Mouse (Mus musculus) forebrain, embryonic 10.5 days (tissue): Measurements from ENCODE around the gene Lrrc46. TPM values are rescaled to one million over a fixed set of nuclear protein-coding genes. Genes with fewer than 3 reads are reported as not detected.

Experiments used
- DNase-seq: peaks from one replicate; pipeline ENCODE4 v3.0.0-alpha.2; 2017; ENCODE audit warnings: low spot score; ENCODE audit errors: extremely low spot score
- H3K27ac ChIP-seq: fragments of 300-500 bp; sonication (generic); 2 replicates; pipeline ENCODE4 v1.5.1; 2016; ENCODE audit warnings: mild to moderate bottlenecking
- H3K27me3 ChIP-seq: fragments of 300-500 bp; sonication (generic); 2 replicates; pipeline ENCODE4 v1.6.1; 2016; ENCODE audit warnings: mild to moderate bottlenecking; ENCODE audit not compliant: poor library complexity, severe bottlenecking
- H3K36me3 ChIP-seq: fragments of 300-500 bp; sonication (generic); replicated peaks from 2 replicates; pipeline ENCODE4 v1.6.1; 2016; ENCODE audit warnings: mild to moderate bottlenecking, moderate library complexity
- H3K4me1 ChIP-seq: fragments of 300-500 bp; sonication (generic); 2 replicates; pipeline ENCODE4 v1.6.1; 2016
- H3K4me3 ChIP-seq: fragments of 300-500 bp; sonication (generic); 2 replicates; pipeline ENCODE4 v1.5.1; 2016; ENCODE audit warnings: mild to moderate bottlenecking, moderate library complexity
- H3K9me3 ChIP-seq: fragments of 300-500 bp; sonication (generic); 2 replicates; pipeline ENCODE4 v1.6.1; 2016; ENCODE audit warnings: mild to moderate bottlenecking, moderate library complexity
- WGBS: fragments of 180-500 bp; shearing (Covaris S2); methylation state at CpG from one replicate; pipeline ENCODE4 v1.1.7; 2016; 5-methylcytosine and 5-hydroxymethylcytosine counted together
- microRNA-seq: library from miRNA; unstranded; fragments of <30 nt; microRNA quantifications from one replicate; pipeline ENCODE4, GENCODE M21; 2017
- polyA plus RNA-seq: library from polyadenylated mRNA; unstranded; fragments of >200 nt; fragmentation: Nextera tagmentation; extraction: Ambion mirVana; gene quantifications from 2 replicates; pipeline ENCODE4 v1.2.1, GENCODE M21; 2016

The Lrrc46 gene
- polyA plus RNA-seq, 1 experiment from 2014 or later = 2.6 TPM

GRCm38 (mm10) chr11:96995031-96995430, 46.2 kb downstream of the Lrrc46 start:
- Histone ChIP-seq H3K27ac (0 out of 2 replicates have a peak overlapping the region, but pooled peaks have one; percentile 42), H3K9me3 (no peaks in the 10 kb centered on the region), H3K27me3 (peaks cover 87% of the 10 kb centered on the region), H3K36me3 (no peaks in the 10 kb centered on the region), H3K4me1 (peaks cover 67% of the 10 kb centered on the region), H3K4me3 (0 out of 2 replicates have a peak overlapping the region, but pooled peaks have one; percentile 1)
- WGBS = 15% methylated on average over 5 of the region's 5 CpGs
- no peak for DNase-seq

DNA sequence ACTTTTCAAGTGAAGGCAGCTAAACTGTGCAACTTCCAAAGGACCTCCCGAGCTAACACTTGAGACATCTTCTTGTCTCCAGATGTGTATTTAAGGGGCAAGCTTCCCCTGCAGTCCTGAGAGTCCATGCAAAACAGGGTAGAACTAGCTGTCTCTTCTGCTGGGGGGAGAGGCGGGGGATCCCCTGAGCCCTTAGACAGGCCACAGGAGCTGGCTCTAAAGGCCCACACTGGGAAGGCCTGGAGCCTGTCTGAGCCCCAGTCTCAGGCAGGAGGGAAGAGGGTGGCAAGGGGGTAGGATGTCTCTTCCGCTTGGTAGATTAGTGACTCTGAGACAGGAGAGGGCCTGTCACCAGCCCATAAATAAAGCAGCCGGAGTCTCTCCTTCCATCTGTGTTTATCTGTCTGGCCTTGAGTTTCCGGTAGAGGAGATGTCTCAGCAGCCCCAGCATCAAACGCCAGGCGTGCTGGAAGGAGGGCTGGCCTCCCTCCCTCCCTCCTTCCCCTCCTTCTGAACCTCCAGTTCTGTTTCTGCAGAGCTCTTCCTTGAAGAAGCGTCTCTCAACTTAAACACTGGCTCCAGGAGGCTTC, 48.4 kb downstream of the Lrrc46 start:
- Histone ChIP-seq H3K4me1 (peaks cover 68% of the 10 kb centered on the region), H3K27me3 (peaks cover 87% of the 10 kb centered on the region), H3K4me3 (no peak overlapping the region), H3K9me3 (no peaks in the 10 kb centered on the region), H3K27ac (peak overlapping the region; percentile 8; the same call in 1 of the 2 replicates), H3K36me3 (no peaks in the 10 kb centered on the region)
- WGBS = 58% methylated on average over 8 of the region's 8 CpGs
- no peak for DNase-seq

DNA sequence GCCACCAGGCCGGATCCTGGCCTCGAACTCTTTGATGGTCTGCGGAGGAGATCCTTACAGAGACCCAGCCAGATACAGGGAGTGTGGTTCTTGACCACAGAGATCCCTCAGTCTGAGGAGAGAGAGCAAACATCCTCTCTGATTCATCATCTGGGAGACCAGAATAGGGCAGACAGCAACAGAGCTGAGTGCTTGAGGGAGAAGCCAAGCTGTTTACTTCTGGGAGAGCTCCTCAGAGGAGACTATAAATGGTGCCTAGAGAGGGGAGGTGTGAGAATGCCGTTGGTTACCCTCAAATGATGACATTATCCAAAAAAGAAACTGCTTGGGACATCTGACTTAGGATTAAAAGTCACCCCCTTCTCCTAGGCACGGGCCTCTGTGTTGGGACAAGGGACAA, 49.7 kb downstream of the Lrrc46 start:
- no peak for DNase-seq
- 87% methylated on average over 5 of the region's 5 CpGs for whole genome bisulfite sequencing
- no peaks in the 10 kb centered on the region for H3K9me3 ChIP-seq
- H3K4me3 ChIP-seq = no peak overlapping the region
- H3K27me3 ChIP-seq = peaks cover 87% of the 10 kb centered on the region
- no peak overlapping the region for H3K27ac ChIP-seq
- H3K4me1 ChIP-seq = peaks cover 66% of the 10 kb centered on the region
- H3K36me3 ChIP-seq = no peaks in the 10 kb centered on the region

- Histone ChIP-seq H3K4me3 (peak overlapping the region; percentile 46), H3K27ac (peak overlapping the region; percentile 51; the same call in 1 of the 2 replicates), H3K36me3 (no peaks in the 10 kb centered on the region), H3K9me3 (no peaks in the 10 kb centered on the region), H3K4me1 (peaks cover 48% of the 10 kb centered on the region), H3K27me3 (peaks cover 89% of the 10 kb centered on the region)
- WGBS = 6% methylated on average over 31 of the region's 31 CpGs
- no peak for DNase-seq
Observed at GRCm38 (mm10) chr11:96987873-96988655, 53.1 kb downstream of the Lrrc46 start.

DNA sequence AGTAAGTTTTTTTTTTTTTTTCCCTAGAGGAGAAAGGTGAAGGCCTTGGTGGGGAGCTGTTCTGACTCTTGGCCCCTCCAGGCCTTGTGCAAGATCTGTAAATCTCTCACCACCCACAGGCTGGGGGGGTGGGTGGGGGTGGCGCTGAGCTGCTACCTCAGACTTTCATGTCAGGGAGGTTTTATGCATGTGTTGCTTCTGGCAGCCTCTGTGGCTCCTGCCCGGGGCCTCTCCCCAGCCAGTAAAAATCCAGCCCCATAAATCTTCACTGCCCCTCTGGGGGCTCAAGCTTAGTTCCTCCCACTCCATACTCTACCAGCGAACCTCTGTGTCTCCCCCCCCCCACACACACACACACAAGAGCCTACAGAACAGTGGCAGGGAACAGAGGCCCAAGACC, 54.7 kb downstream of the Lrrc46 start:
- no peak overlapping the region for H3K4me3 ChIP-seq
- H3K36me3 ChIP-seq = no peaks in the 10 kb centered on the region
- peaks cover 46% of the 10 kb centered on the region for H3K4me1 ChIP-seq
- 63% methylated on average over 3 of the region's 3 CpGs for WGBS
- no peak overlapping the region for H3K27ac ChIP-seq
- no peaks in the 10 kb centered on the region for H3K9me3 ChIP-seq
- peaks cover 85% of the 10 kb centered on the region for H3K27me3 ChIP-seq
- no peak for DNase-seq

- H3K4me1 ChIP-seq = peaks cover 47% of the 10 kb centered on the region
- peaks cover 82% of the 10 kb centered on the region for H3K27me3 ChIP-seq
- H3K9me3 ChIP-seq = no peaks in the 10 kb centered on the region
- H3K4me3 ChIP-seq = no peak overlapping the region
- no peaks in the 10 kb centered on the region for H3K36me3 ChIP-seq
- no peak overlapping the region; the same call in 1 of the 2 replicates for H3K27ac ChIP-seq
- 22% methylated on average over 4 of the region's 4 CpGs for WGBS
- no peak for DNase-seq
Observed at GRCm38 (mm10) chr11:96984903-96985302, 56.3 kb downstream of the Lrrc46 start.

Small RNAs within 50 kb of the gene (microRNA-seq; reads per million reads assigned to microRNA genes)
- gene Mir8103 = 3.0 reads per million, percentile 2 among the genes with 10 or more reads in this experiment

Other genes with a start within 250 kb of the Lrrc46 start
- 64.7 and 66.0 TPM in 2 replicates for gene Nfe2l1, start 211.4 kb downstream of the Lrrc46 start, polyA plus RNA-seq
- 25.1 and 25.6 TPM in 2 replicates for gene Copz2, start 191.5 kb downstream of the Lrrc46 start, polyA plus RNA-seq
- 107 and 111 TPM in 2 replicates for gene Cdk5rap3, start 124.9 kb downstream of the Lrrc46 start, polyA plus RNA-seq
- gene Prr15l, start 113.3 kb downstream of the Lrrc46 start, polyA plus RNA-seq = 0.36 and 0.40 TPM in 2 replicates
- gene Pnpo, start 97.4 kb downstream of the Lrrc46 start, polyA plus RNA-seq = 36.8 and 40.7 TPM in 2 replicates
- 29.7 and 30.9 TPM in 2 replicates for gene Sp2, start 58.4 kb downstream of the Lrrc46 start, polyA plus RNA-seq
- 1.8 and 2.1 TPM in 2 replicates for gene Sp6, start 28.0 kb downstream of the Lrrc46 start, polyA plus RNA-seq
- gene Scrn2, start 11.5 kb downstream of the Lrrc46 start, polyA plus RNA-seq = 44.1 and 44.6 TPM in 2 replicates
- gene Mrpl10, start 153 bp upstream of the Lrrc46 start, polyA plus RNA-seq = 84.6 and 88.3 TPM in 2 replicates
- gene Osbpl7, start 9.2 kb upstream of the Lrrc46 start, polyA plus RNA-seq = 8.4 and 8.9 TPM in 2 replicates
- 0.23 and 0.37 TPM in 2 replicates for gene Tbx21, start 73.9 kb upstream of the Lrrc46 start, polyA plus RNA-seq
- 3.9 and 4.0 TPM in 2 replicates for gene Tbkbp1, start 110.1 kb upstream of the Lrrc46 start, polyA plus RNA-seq
- gene Kpnb1, start 146.5 kb upstream of the Lrrc46 start, polyA plus RNA-seq = 98.3 and 99.9 TPM in 2 replicates
- 96.2 and 101 TPM in 2 replicates for gene Npepps, start 239.2 kb upstream of the Lrrc46 start, polyA plus RNA-seq